In the genomic region with DNA sequence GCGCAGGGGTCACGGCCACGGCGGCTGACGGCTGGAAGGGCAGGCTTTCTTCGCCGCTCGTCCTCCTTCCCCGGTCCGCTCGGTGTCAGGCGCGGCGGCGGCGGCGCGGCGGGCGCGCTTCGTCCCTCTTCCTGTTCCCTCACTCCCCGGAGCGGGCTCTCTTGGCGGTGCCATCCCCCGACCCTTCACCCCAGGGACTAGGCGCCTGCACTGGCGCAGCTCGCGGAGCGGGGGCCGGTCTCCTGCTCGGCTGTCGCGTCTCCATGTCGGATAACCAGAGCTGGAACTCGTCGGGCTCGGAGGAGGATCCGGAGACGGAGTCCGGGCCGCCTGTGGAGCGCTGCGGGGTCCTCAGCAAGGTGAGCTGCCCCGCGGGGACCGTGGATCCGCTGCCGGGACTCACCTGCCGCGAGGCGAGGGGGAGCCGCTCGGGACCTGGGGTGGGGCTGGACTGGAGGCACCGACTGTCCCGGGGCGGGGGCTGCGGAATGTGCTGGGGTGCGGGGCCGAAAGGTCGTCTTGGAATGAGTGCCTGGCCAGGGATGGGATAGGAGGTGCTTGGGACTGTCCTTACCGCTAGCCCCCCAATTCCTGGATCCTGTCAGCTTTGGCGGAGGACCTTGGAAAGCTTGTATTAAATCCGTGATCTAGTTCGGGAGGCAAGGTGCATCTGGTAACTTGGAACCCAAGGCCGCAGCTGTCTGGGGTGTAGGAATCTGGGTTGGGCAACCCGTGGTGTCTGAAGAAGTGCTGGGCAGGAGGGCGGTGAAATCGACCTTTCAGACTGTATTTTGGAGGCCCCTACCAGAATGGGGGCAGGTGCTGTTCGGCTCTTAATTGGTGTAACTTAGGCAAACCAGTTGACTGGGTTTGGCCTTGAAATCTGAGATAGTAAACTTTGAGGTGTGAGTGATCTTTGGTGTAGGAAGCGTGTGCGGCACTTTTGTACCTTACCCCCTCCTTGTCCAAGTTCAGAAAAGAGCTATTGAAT, we compare ENCODE assay signal across 9 mouse cellular contexts. TPM values are rescaled to one million over a fixed set of nuclear protein-coding genes. Genes with fewer than 3 reads are reported as not detected.
DNase-seq lines count a peak whose midpoint lies in the region; TF ChIP-seq lines count a peak whose summit lies in the region.
"Had no signal": no experiment of that assay in that cellular context is flagged by ENCODE, and none has a peak within 500 bp of the region (broad histone marks: within the 10 kb centered on the region; RNA-seq: fewer than 3 reads in every experiment).

No protein-coding gene starts in this region.

- no peaks in the 10 kb centered on the region for H3K27me3 ChIP-seq in small intestine, adult 2 months (ENCODE audit: control insufficient read depth, insufficient read depth, low read length)

- WGBS in small intestine, adult 2 months = under 1% methylated on average over 73 of the region's 73 CpGs

- peak overlapping the region; percentile 88 for H3K27ac ChIP-seq in small intestine, adult 2 months (ENCODE audit: insufficient read depth, low read depth, low read length)

- no peaks in the 10 kb centered on the region for H3K36me3 ChIP-seq in small intestine, adult 2 months (ENCODE audit: control insufficient read depth, insufficient read depth, low read length)

- peak; percentile 81 for DNase-seq in cerebellum, adult 11-12 months
- DNase-seq in cerebellum, adult 9-10 months = no peak
- peak; percentile 30 for DNase-seq in CD4-positive helper T cell, adult 2 months (ENCODE audit: low read depth, low spot score)
- DNase-seq in embryo, embryonic 10.5 days (ENCODE audit: low spot score) = peak; percentile 58
- DNase-seq in heart, adult 8-10 months (ENCODE audit: low spot score) = peak; percentile 12
- peak; percentile 68 for DNase-seq in kidney, postnatal 14 days
- peak; percentile 54 for DNase-seq in lung, postnatal 14 days

- no peak for TF ChIP-seq CTCF in small intestine, adult 2 months (IDR thresholded peaks at IDR 0.05; ENCODE audit: extremely low read depth, insufficient read length, insufficient replicate concordance, low read depth, low read length)

- peak overlapping the region; percentile 89 for H3K4me3 ChIP-seq in small intestine, adult 2 months (ENCODE audit: low read depth, low read length)

- H3K4me1 ChIP-seq in small intestine, adult 2 months (ENCODE audit: control insufficient read depth, insufficient read depth, insufficient read length, low read length) = 0 out of 2 replicates have a peak, but pooled peaks cover 1% of the 10 kb centered on the region

- no peak for TF ChIP-seq POLR2A in small intestine, adult 2 months (IDR thresholded peaks at IDR 0.05; ENCODE audit: low read depth, low read length)

RNA-seq across cellular contexts. Expression of a gene that starts 0.8 kb away (rescaled TPM):
- total RNA-seq in heart, adult 8-10 months (2022) = 10 to 100 TPM; 34.6 to 39.3 (median 37.5) TPM
- 8.2 and 12.7 TPM in 2 replicates for polyA plus RNA-seq in small intestine, adult 2 months (2012; rRNA removed)

RNA-seq across cellular contexts. Expression of a gene that starts 0.8 kb away (rescaled TPM):
- 1 to 10 TPM; 4.2 to 5.1 (median 4.5) TPM for total RNA-seq in heart, adult 8-10 months (2022)
- polyA plus RNA-seq in small intestine, adult 2 months (2012; rRNA removed) = 0.30 and 0.42 TPM in 2 replicates

RNA-seq across cellular contexts. Expression of a gene that starts 52.7 kb away (rescaled TPM):
- total RNA-seq in heart, adult 8-10 months (2022) = not detected
- polyA plus RNA-seq in small intestine, adult 2 months (2012; rRNA removed) = not detected in 2 replicates
- total RNA-seq: layer of hippocampus, postnatal 25 days had no signal
